Mouse (Mus musculus) MEL (cell line): ENCODE measurements at regions not wholly inside any gene's neighbourhood (a gene's known extent, or its start where the extent isn't known, plus 50 kb on each side); places are given as distances from the start of the nearest gene placed in this dataset.

Experiments
- DNase-seq: peaks from one replicate; pipeline ENCODE4 v3.0.0; 2011; ENCODE audit warnings: low read depth, low spot score
- H3K27ac ChIP-seq: 2 replicates; pipeline ENCODE4 v1.5.1; 2012; ENCODE audit warnings: low read depth, mild to moderate bottlenecking, control low read depth, low read length, moderate library complexity; ENCODE audit not compliant: control insufficient read depth
- H3K27me3 ChIP-seq, 2 experiments: fragments of 150-350 bp in 1 of 2; sonication (generic) in 1 of 2; 2 replicates each; pipeline ENCODE4 v1.6.1; 2012; ENCODE audit warnings: low read length in 2 of 2, mild to moderate bottlenecking in 2 of 2, improper control_type of control experiment in 1 of 2, moderate library complexity in 1 of 2; ENCODE audit not compliant: insufficient read depth in 2 of 2, control insufficient read depth in 1 of 2
- H3K36me3 ChIP-seq, 2 experiments: 2 replicates each; pipeline ENCODE4 v1.6.1; 2012 to 2014; ENCODE audit warnings: low read length in 2 of 2, improper control_type of control experiment in 1 of 2, inconsistent platforms in 1 of 2, mild to moderate bottlenecking in 1 of 2; ENCODE audit not compliant: insufficient read depth in 2 of 2, control insufficient read depth in 1 of 2
- H3K4me1 ChIP-seq, 2 experiments: fragments of 150-350 bp in 1 of 2; sonication (generic) in 1 of 2; 2 replicates each; pipeline ENCODE4 v1.6.1; 2012; ENCODE audit warnings: low read length in 2 of 2, improper control_type of control experiment in 1 of 2, mild to moderate bottlenecking in 1 of 2; ENCODE audit not compliant: insufficient read depth in 2 of 2, control insufficient read depth in 1 of 2
- H3K4me3 ChIP-seq, 2 experiments: fragments of 150-350 bp in 1 of 2; sonication (generic) in 1 of 2; 2 replicates each; pipeline ENCODE4 v1.5.1; 2012; ENCODE audit warnings: low read depth in 2 of 2, low read length in 2 of 2, mild to moderate bottlenecking in 2 of 2, moderate library complexity in 2 of 2, control low read depth in 1 of 2, improper control_type of control experiment in 1 of 2; ENCODE audit not compliant: control insufficient read depth in 1 of 2, insufficient read depth in 1 of 2
- H3K79me2 ChIP-seq: 2 replicates; pipeline ENCODE4 v1.6.1; 2012; ENCODE audit warnings: mild to moderate bottlenecking, low read length, moderate library complexity; ENCODE audit not compliant: control insufficient read depth, poor library complexity, insufficient read depth
- H3K9ac ChIP-seq: 2 replicates; pipeline ENCODE4 v1.6.1; 2012; ENCODE audit warnings: low read depth, mild to moderate bottlenecking, control low read depth, low read length, moderate library complexity; ENCODE audit not compliant: control insufficient read depth, poor library complexity, severe bottlenecking
- H3K9me3 ChIP-seq: fragments of 150-350 bp; sonication (generic); replicated peaks from 2 replicates; pipeline ENCODE4 v1.6.1; 2012; ENCODE audit warnings: mild to moderate bottlenecking, low read length, improper control_type of control experiment, moderate library complexity; ENCODE audit not compliant: insufficient read depth
- CHD2 ChIP-seq: IDR thresholded peaks from 2 replicates; pipeline ENCODE4 v1.6.1; 2011; ENCODE audit warnings: low read length, improper control_type of control experiment
- CTCF ChIP-seq, 3 experiments: IDR thresholded peaks in 2 of 3; conservative IDR thresholded peaks in 1 of 3; 2 replicates each; pipeline ENCODE4 v1.5.1; 2011 to 2012; ENCODE audit warnings: low read length in 3 of 3, low read depth in 2 of 3, mild to moderate bottlenecking in 2 of 3, improper control_type of control experiment in 1 of 3, inconsistent platforms in 1 of 3, mixed read lengths in 1 of 3, moderate library complexity in 1 of 3; ENCODE audit not compliant: control insufficient read depth in 1 of 3, insufficient read depth in 1 of 3, poor library complexity in 1 of 3, severe bottlenecking in 1 of 3
- E2F4 ChIP-seq: IDR thresholded peaks from 2 replicates; pipeline ENCODE4 v1.6.1; 2011; ENCODE audit warnings: low read depth, low read length, improper control_type of control experiment, borderline replicate concordance
- ELF1 ChIP-seq: IDR thresholded peaks from 2 replicates; pipeline ENCODE4 v1.6.1; 2014; ENCODE audit warnings: low read depth, mild to moderate bottlenecking, inconsistent platforms, low read length, improper control_type of control experiment, moderate library complexity
- ETS1 ChIP-seq: IDR thresholded peaks from 2 replicates; pipeline ENCODE4 v1.6.1; 2012; ENCODE audit warnings: low read depth, mild to moderate bottlenecking, inconsistent platforms, low read length, improper control_type of control experiment, moderate library complexity
- GABPA ChIP-seq: IDR thresholded peaks from 2 replicates; pipeline ENCODE4 v1.6.1; 2012; ENCODE audit warnings: low read depth, mild to moderate bottlenecking, inconsistent platforms, low read length, improper control_type of control experiment, moderate library complexity
- GATA1 ChIP-seq: IDR thresholded peaks from 2 replicates; pipeline ENCODE4 v1.6.1; 2011; ENCODE audit warnings: low read depth, low read length, improper control_type of control experiment
- KAT2A ChIP-seq: conservative IDR thresholded peaks from 2 replicates; pipeline ENCODE4 v1.6.1; 2012; ENCODE audit warnings: low read depth, low read length, improper control_type of control experiment, inconsistent platforms
- MAX ChIP-seq: IDR thresholded peaks from 2 replicates; pipeline ENCODE4 v1.6.1; 2011; ENCODE audit warnings: low read length, improper control_type of control experiment
- MAZ ChIP-seq: IDR thresholded peaks from 2 replicates; pipeline ENCODE4 v1.6.1; 2012; ENCODE audit warnings: low read depth, mild to moderate bottlenecking, inconsistent platforms, low read length, improper control_type of control experiment
- MEF2A ChIP-seq: IDR thresholded peaks from 2 replicates; pipeline ENCODE4 v1.6.1; 2014; ENCODE audit warnings: low read depth, mild to moderate bottlenecking, inconsistent platforms, low read length, improper control_type of control experiment; ENCODE audit not compliant: poor library complexity, insufficient replicate concordance, severe bottlenecking; ENCODE audit errors: extremely low read depth
- MXI1 ChIP-seq: IDR thresholded peaks from 2 replicates; pipeline ENCODE4 v1.6.1; 2011; ENCODE audit warnings: mild to moderate bottlenecking, low read depth, low read length, improper control_type of control experiment
- MYC ChIP-seq: IDR thresholded peaks from 2 replicates; pipeline ENCODE4 v1.6.1; 2011; ENCODE audit warnings: low read depth, mild to moderate bottlenecking, low read length, improper control_type of control experiment, moderate library complexity
- NRF1 ChIP-seq: IDR thresholded peaks from 2 replicates; pipeline ENCODE4 v1.6.1; 2014; ENCODE audit warnings: low read depth, mild to moderate bottlenecking, inconsistent platforms, low read length, improper control_type of control experiment, moderate library complexity; ENCODE audit not compliant: poor library complexity, insufficient read depth, severe bottlenecking
- POLR2A ChIP-seq, 2 experiments: IDR thresholded peaks; 2 replicates each; pipeline ENCODE4 v1.6.1; 2011 to 2012; ENCODE audit warnings: low read length in 2 of 2, mild to moderate bottlenecking in 2 of 2, control low read depth in 1 of 2, improper control_type of control experiment in 1 of 2, low read depth in 1 of 2, moderate library complexity in 1 of 2; ENCODE audit not compliant: control insufficient read depth in 1 of 2, insufficient read depth in 1 of 2, poor library complexity in 1 of 2
- POLR2AphosphoS2 ChIP-seq: IDR thresholded peaks from 2 replicates; pipeline ENCODE4 v1.6.1; 2011; ENCODE audit warnings: low read length, improper control_type of control experiment
- POLR2AphosphoS5 ChIP-seq: IDR thresholded peaks from 2 replicates; pipeline ENCODE4 v1.6.1; 2012; ENCODE audit warnings: low read depth, borderline replicate concordance, mild to moderate bottlenecking, inconsistent platforms, low read length, moderate library complexity, mixed read lengths
- RAD21 ChIP-seq: IDR thresholded peaks from 2 replicates; pipeline ENCODE4 v1.6.1; 2011; ENCODE audit warnings: mild to moderate bottlenecking, low read depth, low read length, improper control_type of control experiment
- RCOR1 ChIP-seq: IDR thresholded peaks from 2 replicates; pipeline ENCODE4 v1.6.1; 2012; ENCODE audit warnings: low read depth, mild to moderate bottlenecking, inconsistent platforms, low read length, improper control_type of control experiment
- SIN3A ChIP-seq: IDR thresholded peaks from 2 replicates; pipeline ENCODE4 v1.6.1; 2012; ENCODE audit warnings: low read length, improper control_type of control experiment, inconsistent platforms
- TAL1 ChIP-seq: IDR thresholded peaks from 2 replicates; pipeline ENCODE4 v1.6.1; 2012; ENCODE audit warnings: mild to moderate bottlenecking, inconsistent platforms, low read length, moderate library complexity, mixed read lengths
- TBP ChIP-seq: IDR thresholded peaks from 2 replicates; pipeline ENCODE4 v1.8.0; 2011; ENCODE audit warnings: low read depth, low read length, improper control_type of control experiment
- USF1 ChIP-seq: IDR thresholded peaks from 2 replicates; pipeline ENCODE4 v1.6.1; 2014; ENCODE audit warnings: low read depth, mild to moderate bottlenecking, inconsistent platforms, low read length, improper control_type of control experiment, moderate library complexity
- USF2 ChIP-seq, 2 experiments: IDR thresholded peaks; 2 replicates each; pipeline ENCODE4 v1.6.1; 2011 to 2012; ENCODE audit warnings: improper control_type of control experiment in 2 of 2, low read length in 2 of 2, borderline replicate concordance in 1 of 2, inconsistent platforms in 1 of 2, low read depth in 1 of 2, mild to moderate bottlenecking in 1 of 2; ENCODE audit not compliant: insufficient read depth in 1 of 2
- ZC3H11A ChIP-seq: IDR thresholded peaks from 2 replicates; pipeline ENCODE4 v1.6.1; 2012; ENCODE audit warnings: low read depth, mild to moderate bottlenecking, inconsistent platforms, low read length, improper control_type of control experiment
- ZKSCAN1 ChIP-seq: IDR thresholded peaks from 2 replicates; pipeline ENCODE4 v1.6.1; 2012; ENCODE audit warnings: low read depth, mild to moderate bottlenecking, inconsistent platforms, low read length, improper control_type of control experiment, moderate library complexity
- ZNF384 ChIP-seq: IDR thresholded peaks from 2 replicates; pipeline ENCODE4 v1.6.1; 2012; ENCODE audit warnings: low read depth, mild to moderate bottlenecking, inconsistent platforms, low read length, improper control_type of control experiment

GRCm38 (mm10) chr14:39860141-39860540 lies 387.3 kb upstream of the Nrg3 start:
- TF ChIP-seq CTCF (IDR thresholded peaks at IDR 0.05 in 2 of 3, conservative IDR thresholded peaks at IDR 0.05 in 1 of 3; ENCODE audit: control insufficient read depth in 1 of 3, insufficient read depth in 1 of 3, low read depth in 2 of 3, low read length in 3 of 3, poor library complexity in 1 of 3, severe bottlenecking in 1 of 3) (no peak), NRF1 (no peak), POLR2AphosphoS2 (no peak), RAD21 (no peak), CHD2 (no peak), KAT2A (no peak), POLR2AphosphoS5 (no peak), MYC (no peak), MXI1 (no peak), ELF1 (no peak), ZNF384 (no peak), TAL1 (no peak), SIN3A (no peak), MAX (no peak), TBP (no peak), E2F4 (no peak)
- no peaks in the 10 kb centered on the region for H3K36me3 ChIP-seq
- H3K27ac ChIP-seq: no peak overlapping the region
- DNase-seq: no peak
- no peaks in the 10 kb centered on the region for H3K9me3 ChIP-seq
- H3K27me3 ChIP-seq: no peaks in the 10 kb centered on the region
- H3K9ac ChIP-seq: no peak overlapping the region
- no peak overlapping the region for H3K4me3 ChIP-seq
- no peaks in the 10 kb centered on the region for H3K4me1 ChIP-seq
- H3K79me2 ChIP-seq: no peaks in the 10 kb centered on the region

GRCm38 (mm10) chr14:39859294-39859693 lies 386.4 kb upstream of the Nrg3 start:
- Histone ChIP-seq H3K79me2 (no peaks in the 10 kb centered on the region), H3K4me3 (no peak overlapping the region), H3K36me3 (no peaks in the 10 kb centered on the region), H3K4me1 (no peaks in the 10 kb centered on the region), H3K9ac (no peak overlapping the region), H3K27me3 (no peaks in the 10 kb centered on the region), H3K27ac (no peak overlapping the region), H3K9me3 (no peaks in the 10 kb centered on the region)
- DNase-seq: no peak
- no peak for TF ChIP-seq GABPA
- no peak for TF ChIP-seq ETS1
- no peak for TF ChIP-seq ZKSCAN1
- TF ChIP-seq MAZ: no peak
- no peak for TF ChIP-seq NRF1
- no peak for TF ChIP-seq POLR2A (IDR thresholded peaks at IDR 0.05; ENCODE audit: control insufficient read depth in 1 of 2, insufficient read depth in 1 of 2, low read depth in 1 of 2, low read length in 2 of 2, poor library complexity in 1 of 2)
- no peak for TF ChIP-seq USF1
- TF ChIP-seq ZC3H11A: no peak
- no peak for TF ChIP-seq USF2 (IDR thresholded peaks at IDR 0.05; ENCODE audit: borderline replicate concordance in 1 of 2, insufficient read depth in 1 of 2, low read depth in 1 of 2, low read length in 2 of 2)
- no peak for TF ChIP-seq RAD21
- no peak for TF ChIP-seq MEF2A
- TF ChIP-seq E2F4: no peak
- TF ChIP-seq MAX: no peak
- no peak for TF ChIP-seq CHD2
- no peak for TF ChIP-seq MYC
- TF ChIP-seq RCOR1: no peak
- no peak for TF ChIP-seq GATA1
